Mouse (Mus musculus): ENCODE results near the gene Abcg3. TPM values are rescaled to one million over a fixed set of nuclear protein-coding genes. Genes with fewer than 3 reads are reported as not detected.
"Not testable (repeated sequence)": the region's sequence is repeated elsewhere in the genome, so short reads cannot be mapped to it uniquely, and the experiment has no call there.

Abcg3 gene
- under 1 TPM; 0.27 to 0.87 TPM for total RNA-seq (2021)
- long read RNA-seq, experiment 1, partial matches to known transcripts: 1 of 1 reads
- long read RNA-seq, experiment 1, other reads (novel, unspliced or antisense): 0 of 1 reads
- long read RNA-seq, experiment 2: 0 reads

- peak in 1 of 2 experiments; percentile 16 for DNase-seq
Measured at GRCm38 (mm10) chr5:104982535-104982934, at the start of gene Abcg3. Gene Abcg3, minus strand, starts transcription at chr5:104982718.

DNA sequence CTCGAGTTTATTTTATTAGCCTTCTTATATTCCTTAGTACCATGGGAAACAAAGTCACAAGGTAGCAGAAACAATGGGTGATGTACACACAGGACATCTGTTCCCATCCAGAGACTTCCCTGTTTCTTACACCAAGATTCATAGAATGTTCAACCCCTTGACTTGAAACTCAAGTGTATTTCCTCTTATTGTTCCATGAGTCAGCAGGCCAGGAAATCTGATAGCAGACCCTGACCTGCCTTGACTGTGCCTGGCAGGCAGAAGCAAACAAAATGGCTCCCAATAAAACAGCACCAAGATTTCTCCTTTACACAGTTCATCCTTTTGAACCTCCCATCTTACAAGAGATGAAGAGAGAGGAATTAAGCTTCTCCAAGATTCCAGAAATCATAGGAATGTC, 30.0 kb upstream of the Abcg3 start:
- no peak for DNase-seq

GRCm38 (mm10) chr5:105011570-105011969, 29.1 kb upstream of the Abcg3 start:
- no peak for DNase-seq

- DNase-seq: no peak
Measured at GRCm38 (mm10) chr5:105010376-105010775, 27.9 kb upstream of the Abcg3 start.

DNA sequence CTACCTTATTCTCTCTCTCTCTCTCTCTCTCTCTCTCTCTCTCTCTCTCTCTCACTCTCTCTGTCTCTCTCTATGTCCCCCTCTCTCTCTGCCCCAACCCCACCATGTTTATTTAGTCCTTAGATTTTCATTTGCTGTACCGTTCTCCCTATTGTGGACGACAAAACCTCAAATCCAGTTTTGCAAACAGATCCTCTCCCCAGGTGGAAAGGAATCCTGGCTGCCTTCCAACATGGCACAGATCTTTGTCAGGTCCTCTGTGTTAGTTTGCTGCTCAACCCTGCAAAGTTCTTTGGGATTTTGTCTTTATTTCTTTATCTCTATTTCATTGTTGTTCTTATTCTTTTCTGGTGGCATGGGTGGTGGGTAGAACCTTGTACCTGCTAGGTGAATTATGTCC, 6.9 kb upstream of the Abcg3 start:
- DNase-seq: no peak

GRCm38 (mm10) chr5:104988000-104988399, 5.5 kb upstream of the Abcg3 start:
- DNase-seq: peak; percentile 50 to 68

DNA sequence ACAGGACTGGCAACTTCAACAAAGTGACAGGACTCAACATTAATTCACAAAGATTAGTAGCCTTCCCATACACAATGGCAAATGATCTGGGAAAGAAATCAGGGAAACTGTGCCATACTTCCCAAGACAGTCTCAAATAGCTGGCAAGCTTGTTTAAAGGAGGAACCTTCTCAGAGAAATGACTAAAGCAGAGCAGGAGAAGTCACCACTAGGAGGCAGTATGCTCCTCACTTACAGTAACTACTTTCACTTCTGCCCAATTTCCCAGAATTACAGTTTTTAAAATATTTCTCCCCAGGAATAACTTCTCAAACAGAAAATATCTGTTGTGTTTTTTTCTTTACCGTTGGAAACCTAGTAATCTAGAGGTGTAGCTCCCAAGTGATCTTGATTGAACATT, 4.2 kb upstream of the Abcg3 start:
- peak; percentile 66 to 74 for DNase-seq

DNA sequence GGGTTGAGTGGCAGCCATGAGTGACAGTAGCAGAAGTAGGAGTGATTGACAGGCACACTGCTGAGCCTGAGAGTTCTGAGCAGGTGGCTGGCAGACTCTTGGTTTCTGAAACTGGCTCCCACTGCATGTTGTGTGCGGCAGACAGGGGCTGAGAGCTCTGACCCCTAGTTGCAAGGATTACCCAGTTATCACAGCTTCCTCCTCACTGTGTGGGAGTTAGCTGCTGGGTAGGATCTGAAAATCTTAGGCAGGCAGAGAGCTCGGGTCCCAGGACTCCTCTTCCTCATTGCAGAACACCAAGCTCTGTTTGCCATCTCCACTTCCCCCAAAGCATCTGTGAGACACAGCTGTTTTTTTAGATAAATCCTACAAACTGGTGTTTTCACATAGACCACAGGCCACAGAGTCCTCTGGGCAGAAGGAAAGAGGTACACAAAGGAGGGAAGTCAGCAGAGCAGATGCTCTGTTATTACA, 3.4 kb downstream of the Abcg3 start:
- no peak for DNase-seq

DNA sequence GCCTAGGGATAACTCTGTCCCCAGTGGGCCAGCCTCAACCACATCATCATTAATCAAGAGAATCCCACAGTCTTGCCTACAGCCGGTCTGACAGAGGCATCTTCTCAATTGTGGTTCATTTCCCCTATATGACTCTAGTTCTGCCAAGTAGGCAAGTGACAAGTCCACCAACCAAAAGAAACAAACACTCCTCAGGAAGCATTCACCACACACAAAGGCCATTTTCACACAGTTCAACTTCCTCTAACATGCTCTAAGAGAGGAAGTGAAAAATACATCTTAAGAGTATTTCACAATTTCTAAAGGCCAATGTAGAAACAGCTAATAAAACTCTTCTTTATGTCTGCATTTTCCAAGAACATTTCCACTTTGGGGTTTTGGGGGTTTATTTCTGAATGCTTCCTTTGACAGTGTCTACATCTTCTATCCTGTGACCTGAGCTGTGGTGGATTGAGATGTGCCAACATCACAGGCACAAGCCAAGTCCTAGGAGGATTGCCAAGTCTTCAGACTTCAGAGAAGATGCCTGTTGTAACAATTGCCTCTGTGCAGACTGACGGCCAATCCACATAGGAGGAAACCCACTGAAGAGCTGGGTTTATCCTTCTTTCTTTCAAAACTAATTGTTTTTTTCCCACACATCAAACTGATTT, 24.3 kb downstream of the Abcg3 start:
- peak in 1 of 2 experiments; percentile 46 for DNase-seq

DNA sequence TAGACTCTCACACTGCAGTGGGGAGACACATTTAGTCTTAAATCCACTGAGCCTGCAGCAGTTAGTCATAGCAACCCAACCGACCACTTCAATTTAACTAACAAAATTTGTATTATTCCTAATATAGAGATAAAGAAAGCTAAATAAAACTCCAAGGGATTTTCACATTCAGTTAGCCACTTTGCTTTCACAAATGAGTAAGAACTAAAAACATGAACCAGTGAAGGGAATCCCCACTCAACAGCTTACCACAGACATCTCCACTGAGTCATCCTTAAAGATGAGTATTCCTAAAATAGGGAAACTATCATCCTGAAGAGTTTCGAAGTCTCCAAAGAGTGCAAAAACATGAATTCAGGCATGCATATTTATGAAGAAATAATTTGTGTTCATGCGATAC, 27.3 kb downstream of the Abcg3 start:
- no peak for DNase-seq

DNA sequence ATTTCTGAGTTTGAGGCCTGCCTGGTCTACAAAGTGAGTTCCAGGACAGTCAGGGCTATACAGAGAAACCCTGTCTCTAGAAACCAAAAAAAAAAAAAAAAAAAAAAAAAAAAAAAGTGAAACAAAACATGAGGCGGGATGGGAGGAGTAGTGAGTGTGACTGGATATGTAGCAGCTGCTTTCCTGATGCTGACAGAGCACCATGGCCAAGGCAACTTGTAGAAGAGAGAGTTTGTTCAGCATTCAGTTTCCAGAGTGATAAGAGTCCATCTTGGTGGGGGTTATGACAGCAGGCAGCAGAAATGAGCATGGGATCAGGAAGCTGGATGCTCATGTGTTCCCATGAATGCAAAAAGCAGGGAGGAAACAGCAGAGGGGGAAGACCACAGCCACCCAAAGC, 35.6 kb downstream of the Abcg3 start:
- no peak for DNase-seq

GRCm38 (mm10) chr5:104934148-104934547, 48.4 kb downstream of the Abcg3 start:
- no peak for DNase-seq

DNA sequence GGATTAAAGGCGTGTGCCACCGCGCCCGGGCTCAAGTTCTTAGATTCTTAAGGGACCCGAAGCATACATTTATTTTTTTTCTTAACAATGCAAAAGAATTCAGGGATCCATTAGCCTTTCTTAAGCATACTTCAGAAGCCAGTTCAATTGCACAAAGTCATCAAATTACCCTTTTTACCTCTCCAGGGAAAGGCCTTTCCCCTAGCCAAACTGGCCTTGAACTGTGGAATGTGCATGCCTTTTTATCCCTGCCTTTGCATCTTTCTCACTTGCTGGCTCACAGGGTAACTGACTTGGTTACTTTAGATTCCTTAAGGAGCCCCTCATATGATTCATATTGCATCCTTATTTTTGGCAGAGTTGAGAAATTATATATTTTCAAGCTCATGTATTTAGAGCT, 76.0 kb downstream of the Abcg3 start:
- not testable (repeated sequence) for DNase-seq

Other genes with a start within 250 kb of the Abcg3 start
- 1 to 10 TPM; 1.0 to 1.3 TPM for gene Zfp951, start 122.6 kb downstream of the Abcg3 start, total RNA-seq (2021)
- 10 to 100 TPM in 1 of 2 experiments, 1 to 10 TPM in 1; 7.7 to 14.9 TPM for gene Gbp9, start 156.8 kb upstream of the Abcg3 start, total RNA-seq (2021)
- under 1 TPM; 0.72 to 0.82 TPM for gene Gbp8, start 156.8 kb upstream of the Abcg3 start, total RNA-seq (2021)
- gene Gbp4, start 156.9 kb upstream of the Abcg3 start, total RNA-seq (2021): 10 to 100 TPM in 1 of 2 experiments, 1 to 10 TPM in 1; 3.9 to 22.8 TPM

Data from heart, adult 18-20 months (tissue).